24 mouse cellular contexts compared by ENCODE assay signal in genomic region chr3:27427406-27427805, GRCm38 (mm10). TPM values are rescaled to one million over a fixed set of nuclear protein-coding genes. Genes with fewer than 3 reads are reported as not detected.
"Had no signal": no experiment of that assay in that cellular context is flagged by ENCODE, and none has a peak within 500 bp of the region (broad histone marks: within the 10 kb centered on the region; RNA-seq: fewer than 3 reads in every experiment).

No protein-coding gene starts in this region.

- H3K9ac ChIP-seq: liver, embryonic 15.5 days; lung, embryonic 14.5 days; neural tube, embryonic 13.5 days; neural tube, embryonic 15.5 days had no signal

- H3K4me2 ChIP-seq: liver, embryonic 15.5 days; lung, embryonic 14.5 days; neural tube, embryonic 13.5 days; neural tube, embryonic 15.5 days had no signal

- H3K9me3 ChIP-seq: liver, embryonic 15.5 days; midbrain, embryonic 10.5 days; neural tube, embryonic 13.5 days; neural tube, embryonic 15.5 days had no signal

- H3K27ac ChIP-seq: liver, embryonic 15.5 days; midbrain, embryonic 10.5 days; neural tube, embryonic 13.5 days; neural tube, embryonic 15.5 days had no signal

- H3K4me1 ChIP-seq: liver, embryonic 15.5 days; midbrain, embryonic 10.5 days had no signal

- H3K27me3 ChIP-seq: liver, embryonic 15.5 days; neural tube, embryonic 13.5 days; neural tube, embryonic 15.5 days had no signal

- H3K4me3 ChIP-seq: liver, embryonic 15.5 days; midbrain, embryonic 10.5 days; neural tube, embryonic 13.5 days; neural tube, embryonic 15.5 days had no signal

- DNase-seq: lung, adult 18-20 months; lung, embryonic 14.5 days; lung, postnatal 10 days; lung, postnatal 4 days; midbrain, embryonic 14.5 days; retina, postnatal 1 day; right cerebral cortex, adult 18-20 months; right cerebral cortex, postnatal 25 days; right cerebral cortex, postnatal 4 days; spleen, adult 18-20 months; thymus, adult 18-20 months; thymus, postnatal 14 days; thymus, postnatal 36 days had no signal

- ATAC-seq: midbrain, embryonic 16.5 days had no signal

RNA-seq across cellular contexts. Expression of gene Ghsr, which starts 56.3 kb away (rescaled TPM):
- total RNA-seq: megakaryocyte, adult 5-6 weeks; megakaryocyte-erythroid progenitor cell, adult 5-6 weeks had no signal
- polyA plus RNA-seq: liver, embryonic 15.5 days; lung, embryonic 14.5 days; lung, embryonic 16.5 days; small intestine, adult 2 months; stomach, embryonic 14.5 days; stomach, embryonic 16.5 days had no signal
